Mouse (Mus musculus) NIH3T3 (cell line): Measurements from ENCODE around the gene Asb15.

Experiments
- DNase-seq: peaks from one replicate; pipeline ENCODE4 v3.0.0-alpha.2; 2012; ENCODE audit warnings: low read depth

Gene Asb15

DNA sequence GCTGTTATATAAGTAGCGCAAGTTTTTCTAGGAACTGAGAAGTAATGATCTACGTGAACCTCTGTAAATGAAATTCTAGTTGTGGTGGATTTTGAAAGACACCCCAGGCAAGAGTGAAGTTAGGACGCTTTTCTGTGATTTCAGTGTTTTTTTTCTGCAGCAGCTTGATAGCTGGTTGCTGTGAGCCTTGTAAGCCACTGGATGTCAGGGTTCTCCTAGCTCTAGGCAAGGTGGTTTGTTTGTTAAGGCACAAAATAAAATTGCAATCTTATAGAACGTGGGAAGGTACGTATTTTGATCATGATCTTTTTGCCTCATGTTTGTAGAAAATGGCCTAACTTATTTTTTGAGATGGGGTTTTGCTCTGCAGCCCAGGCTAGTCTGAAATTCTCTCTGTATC, 41.0 kb downstream of the Asb15 start:
- DNase-seq, result peak; percentile 40

GRCm38 (mm10) chr6:24569711-24570110, 41.8 kb downstream of the Asb15 start:
- no peak for DNase-seq

DNA sequence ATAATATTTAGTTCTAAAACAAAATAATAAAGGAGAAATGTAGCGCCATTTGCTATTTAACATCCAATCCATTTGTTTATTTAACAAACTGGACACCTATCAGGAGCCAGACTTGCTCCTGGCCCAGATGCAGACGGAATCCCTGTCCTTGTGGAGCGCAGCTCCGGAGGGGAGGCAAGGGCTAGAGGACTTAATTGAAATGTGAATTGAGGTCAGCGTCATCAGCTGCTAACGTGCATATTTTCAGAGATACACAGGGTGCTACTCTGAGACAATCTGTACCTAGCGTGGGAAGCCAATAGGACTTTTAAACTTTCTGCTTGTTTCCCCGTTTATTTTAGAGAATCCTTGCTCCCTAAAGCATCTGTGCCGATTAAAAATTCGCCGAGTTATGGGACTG, 42.3 kb downstream of the Asb15 start:
- no peak for DNase-seq

- DNase-seq, result no peak
Observed at GRCm38 (mm10) chr6:24571126-24571525, 43.2 kb downstream of the Asb15 start.

- no peak for DNase-seq
Observed at GRCm38 (mm10) chr6:24572431-24572830, 44.5 kb downstream of the Asb15 start.

DNA sequence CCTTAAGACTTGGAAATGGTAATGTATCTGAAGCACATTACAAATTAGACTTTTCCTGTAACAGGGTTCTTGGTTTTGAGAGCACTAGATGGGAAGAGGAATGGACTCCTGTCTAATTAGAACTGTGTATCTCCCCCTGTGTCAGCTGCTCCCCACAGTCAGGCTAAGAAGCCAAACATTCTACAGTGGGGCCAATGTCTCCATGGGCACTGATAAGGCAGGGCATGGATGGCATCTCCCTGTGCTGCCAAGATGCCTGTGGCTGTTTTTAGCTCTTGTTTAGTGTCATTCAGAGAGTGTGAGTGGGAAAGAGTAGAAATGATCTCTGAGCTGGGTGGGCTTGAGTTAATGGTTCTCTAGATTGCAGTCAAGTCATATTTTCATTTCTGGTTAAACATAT, 45.4 kb downstream of the Asb15 start:
- no peak for DNase-seq

DNA sequence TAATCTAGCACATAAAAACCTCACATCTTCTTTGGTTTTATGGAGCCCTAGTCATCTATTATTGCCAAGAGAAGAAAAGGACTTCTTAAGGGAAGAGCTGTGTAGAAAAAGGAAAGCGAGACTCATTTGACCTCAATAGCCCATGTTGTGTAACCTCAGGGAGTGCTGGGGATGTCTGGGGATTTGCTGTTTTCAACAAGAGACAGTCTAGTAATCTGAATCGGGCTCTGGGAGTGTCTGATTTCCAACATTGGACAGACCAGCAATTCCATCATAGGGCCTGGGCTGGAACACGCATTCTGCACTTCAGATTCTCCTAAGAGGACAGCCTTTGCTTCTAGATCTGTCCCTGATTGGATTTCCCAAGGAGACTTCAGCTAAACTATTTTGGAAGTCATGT, 55.5 kb downstream of the Asb15 start:
- DNase-seq, result no peak

DNA sequence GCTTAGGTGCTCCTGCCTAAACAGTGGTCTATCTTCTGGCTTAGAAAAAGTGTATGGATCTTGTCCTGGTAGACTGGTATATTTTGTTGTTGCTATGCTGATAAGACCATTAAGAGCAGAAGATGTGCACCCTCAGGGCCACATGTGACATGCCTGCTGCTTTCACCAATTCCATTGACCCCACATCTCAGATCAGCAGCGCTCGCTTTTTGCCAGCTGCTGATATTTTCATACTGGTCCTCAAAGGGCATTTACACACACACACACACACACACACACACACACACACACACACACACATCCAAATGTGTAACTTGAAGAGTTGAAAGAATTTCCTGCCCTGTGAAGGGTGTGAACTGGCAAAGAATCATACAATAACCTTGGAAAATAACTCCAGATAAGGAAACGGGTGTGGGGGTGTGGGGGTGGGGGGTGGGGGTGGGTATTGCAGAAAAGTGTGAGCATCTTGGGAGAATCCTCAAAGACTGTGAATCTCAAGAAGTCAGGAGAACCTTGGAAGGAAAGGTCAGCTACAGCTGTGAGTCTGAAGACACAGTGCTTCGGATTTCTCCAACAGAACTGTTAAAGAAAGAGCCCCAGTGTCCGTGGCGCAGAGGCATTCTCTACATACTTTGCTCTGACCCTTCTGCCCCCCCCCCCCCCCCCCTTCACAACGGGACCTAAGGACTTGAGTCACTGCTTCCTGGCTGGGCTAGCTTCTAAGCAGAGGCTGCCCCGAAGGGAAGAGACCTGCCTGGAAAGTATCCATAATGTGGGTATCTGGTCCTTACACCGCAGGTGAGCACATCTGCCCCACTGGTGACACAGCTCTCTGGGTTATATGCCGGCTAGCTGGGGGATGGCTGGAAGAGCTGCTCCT, 57.7 kb downstream of the Asb15 start:
- DNase-seq, result peak; percentile 22

GRCm38 (mm10) chr6:24586885-24587284, 58.9 kb downstream of the Asb15 start:
- peak; percentile 83 for DNase-seq

DNA sequence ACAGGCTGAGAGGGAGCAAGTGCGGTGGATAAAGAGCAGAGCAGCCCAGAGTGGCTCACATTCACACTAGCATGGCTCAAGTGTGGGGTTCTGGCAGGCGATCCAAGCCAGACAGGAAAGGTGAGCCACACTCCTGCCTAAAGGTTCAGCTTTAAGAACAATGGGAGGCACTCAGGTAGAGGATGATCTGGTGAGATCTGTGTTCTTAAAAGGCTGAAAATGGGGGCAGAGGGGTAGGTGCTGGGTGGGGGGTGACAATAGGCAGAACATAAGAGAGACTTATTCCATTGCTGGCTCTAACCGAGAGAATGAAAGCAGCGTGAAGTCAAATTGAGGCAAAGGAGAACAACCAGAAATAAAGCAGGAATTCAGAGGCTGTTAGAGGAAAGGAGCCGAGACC, 62.3 kb downstream of the Asb15 start:
- DNase-seq, result no peak

- no peak for DNase-seq
Observed at GRCm38 (mm10) chr6:24591525-24592218, 63.7 kb downstream of the Asb15 start.

GRCm38 (mm10) chr6:24597500-24597899, 69.6 kb downstream of the Asb15 start, which contains the start of gene Lmod2:
Gene Lmod2 (plus strand): TSS chr6:24597762.
- DNase-seq, result no peak

GRCm38 (mm10) chr6:24599179-24599578, 71.2 kb downstream of the Asb15 start:
- no peak for DNase-seq

DNA sequence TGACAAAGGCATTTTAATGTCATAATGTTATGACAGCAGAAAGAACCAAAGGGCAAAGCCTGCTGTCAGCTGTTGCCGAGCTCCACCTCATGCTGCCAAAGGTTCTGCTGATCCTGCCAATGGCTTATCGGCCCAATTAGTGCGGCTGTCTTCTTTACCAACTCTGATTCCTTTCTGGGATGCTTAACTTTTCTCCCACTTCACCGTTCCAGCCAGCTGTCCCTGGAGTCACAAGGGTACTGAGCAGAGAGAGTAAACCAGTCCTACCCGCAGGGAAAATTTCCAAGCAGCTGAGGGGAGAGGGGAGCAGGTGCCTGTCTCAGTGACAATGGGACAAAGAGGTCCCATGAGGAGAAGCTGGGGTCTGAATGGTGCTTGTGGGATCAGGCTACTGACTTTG, 71.7 kb downstream of the Asb15 start:
- DNase-seq, result no peak

DNA sequence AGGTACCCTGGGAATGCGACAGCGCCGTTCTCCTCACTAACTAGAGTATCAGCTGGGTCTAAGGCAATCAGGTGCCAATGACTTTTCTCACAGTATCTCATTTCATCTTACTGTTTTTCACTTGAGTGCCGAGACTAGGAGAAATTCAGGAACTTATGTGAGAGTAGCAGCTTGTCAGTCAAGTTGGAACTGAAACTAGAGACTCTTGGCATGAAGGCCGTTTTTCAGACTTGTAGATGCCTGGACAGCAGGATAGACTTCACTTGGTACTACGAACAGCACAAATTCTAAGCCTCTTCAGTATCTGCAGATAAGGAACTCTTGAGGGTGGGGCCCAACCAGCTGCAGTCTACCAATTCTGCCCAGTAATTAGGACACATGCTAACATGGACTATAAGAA, 72.2 kb downstream of the Asb15 start:
- no peak for DNase-seq

DNA sequence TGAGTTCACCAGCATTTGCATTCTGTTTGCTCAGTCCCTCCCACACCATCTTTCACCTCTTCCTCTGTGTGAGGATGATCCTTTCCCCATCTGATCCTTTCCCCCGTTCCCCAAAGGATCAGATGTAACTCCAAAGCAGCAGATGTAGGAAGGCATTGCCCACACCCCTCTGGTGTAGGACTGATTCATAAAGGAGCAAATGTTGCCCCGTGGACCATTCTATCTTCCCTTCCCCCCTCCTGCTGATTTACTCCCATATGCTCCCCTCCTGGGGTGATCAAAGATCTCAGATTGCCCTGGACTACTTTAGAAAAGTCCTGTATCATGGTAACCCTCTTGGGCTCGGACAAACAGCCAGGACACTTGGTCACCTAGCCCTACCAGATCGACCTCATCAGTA, 72.8 kb downstream of the Asb15 start:
- no peak for DNase-seq

GRCm38 (mm10) chr6:24601668-24602067, 73.7 kb downstream of the Asb15 start:
- no peak for DNase-seq

DNA sequence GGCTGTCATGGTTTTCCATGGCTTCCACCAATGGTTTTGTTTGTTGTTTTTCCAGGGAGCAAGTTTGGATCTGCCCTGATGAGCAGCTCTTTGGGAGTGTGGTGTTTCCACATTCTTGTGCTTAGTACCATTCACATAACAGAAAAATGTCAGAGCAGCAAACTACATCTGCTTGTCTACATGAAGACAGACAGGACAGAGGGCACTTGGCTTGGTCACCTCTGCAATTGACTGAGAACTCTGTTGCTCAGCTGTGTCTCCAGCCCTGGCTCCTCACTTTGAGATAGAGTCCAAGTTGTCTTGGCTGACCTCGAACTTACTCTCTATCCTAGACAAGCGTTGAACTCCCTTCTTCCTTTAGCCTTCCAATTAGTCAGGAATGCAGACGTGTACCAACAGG, 74.4 kb downstream of the Asb15 start:
- no peak for DNase-seq

- DNase-seq, result no peak
Observed at GRCm38 (mm10) chr6:24602993-24603392, 75.0 kb downstream of the Asb15 start.

GRCm38 (mm10) chr6:24604289-24604688, 76.3 kb downstream of the Asb15 start:
- no peak for DNase-seq

DNA sequence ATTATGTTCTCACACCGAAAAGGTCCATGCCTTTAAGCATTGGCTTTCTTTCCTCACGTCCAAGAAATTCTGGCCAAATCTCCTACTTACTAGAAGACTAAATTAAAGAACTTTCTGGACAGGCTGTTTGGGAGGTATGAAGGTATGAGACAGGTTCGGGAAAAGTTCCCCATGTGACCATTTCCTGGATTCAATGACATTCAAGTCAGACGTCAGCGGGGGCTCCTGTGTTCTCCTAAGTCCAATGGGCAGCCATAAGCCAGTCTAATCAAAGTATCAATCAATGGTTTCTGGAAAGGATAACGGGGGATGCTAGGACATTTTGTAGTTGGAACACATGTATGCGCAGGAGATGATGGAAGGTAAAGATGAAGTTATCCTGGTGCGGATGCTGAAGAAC, 77.7 kb downstream of the Asb15 start:
- no peak for DNase-seq

GRCm38 (mm10) chr6:24606512-24606911, 78.6 kb downstream of the Asb15 start:
- DNase-seq, result no peak

DNA sequence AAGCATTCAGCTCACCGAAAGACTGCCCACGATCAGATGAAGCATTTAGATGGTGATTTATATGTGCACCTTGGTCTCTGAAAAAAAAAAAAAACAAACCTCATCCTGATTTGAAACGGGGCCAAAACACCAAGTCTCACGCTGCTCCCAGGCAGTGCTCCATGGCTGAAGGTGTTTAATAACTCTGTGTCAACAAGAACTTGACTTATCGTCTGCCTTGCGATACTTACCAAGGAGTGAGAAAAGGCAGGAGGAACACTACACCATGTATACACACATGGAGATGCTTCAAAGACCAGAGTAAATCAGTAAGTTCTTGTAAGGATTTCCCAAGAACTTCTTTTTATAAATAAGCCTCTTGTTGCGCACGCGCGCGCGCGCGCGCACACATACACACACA, 79.6 kb downstream of the Asb15 start:
- DNase-seq, result no peak
